Mouse (Mus musculus) ES-Bruce4 (cell line): ENCODE data around the gene Ugt1a8. TPM values are rescaled to one million over a fixed set of nuclear protein-coding genes. Genes with fewer than 3 reads are reported as not detected.

Experiments used
- H3K27ac ChIP-seq: 2 replicates; pipeline ENCODE4 v1.5.1; 2012; ENCODE audit warnings: low read length, inconsistent platforms; ENCODE audit not compliant: insufficient read depth
- H3K27me3 ChIP-seq: 2 replicates; pipeline ENCODE4 v1.6.1; 2012; ENCODE audit warnings: mild to moderate bottlenecking, low read length, inconsistent platforms; ENCODE audit not compliant: control insufficient read depth, poor library complexity, insufficient read depth, severe bottlenecking
- H3K36me3 ChIP-seq: 2 replicates; pipeline ENCODE4 v1.6.1; 2012; ENCODE audit warnings: inconsistent platforms, mild to moderate bottlenecking, low read length, moderate library complexity; ENCODE audit not compliant: control insufficient read depth, poor library complexity, insufficient read depth, severe bottlenecking
- H3K4me1 ChIP-seq: one replicate; pipeline ENCODE4 v1.8.1; 2011; ENCODE audit warnings: low read length; ENCODE audit not compliant: control insufficient read depth, insufficient read depth
- H3K4me3 ChIP-seq: 2 replicates; pipeline ENCODE4 v1.5.1; 2011; ENCODE audit warnings: low read depth, mild to moderate bottlenecking, low read length
- H3K9ac ChIP-seq: 2 replicates; pipeline ENCODE4 v1.6.1; 2012; ENCODE audit warnings: low read depth, mild to moderate bottlenecking, inconsistent platforms; ENCODE audit not compliant: poor library complexity, severe bottlenecking
- H3K9me3 ChIP-seq: replicated peaks from 2 replicates; pipeline ENCODE4 v1.6.1; 2012; ENCODE audit warnings: mild to moderate bottlenecking, low read length, inconsistent platforms; ENCODE audit not compliant: control insufficient read depth, poor library complexity, insufficient read depth, severe bottlenecking
- CTCF ChIP-seq: IDR thresholded peaks from one replicate; pipeline ENCODE4 v1.8.1; 2011; ENCODE audit warnings: low read depth, low read length
- EP300 ChIP-seq: IDR thresholded peaks from 2 replicates; pipeline ENCODE4 v1.6.1; 2011; ENCODE audit warnings: low read depth, low read length; ENCODE audit not compliant: insufficient read depth
- POLR2A ChIP-seq: IDR thresholded peaks from one replicate; pipeline ENCODE4 v1.8.1; 2011; ENCODE audit warnings: low read length; ENCODE audit not compliant: insufficient read depth
- polyA plus RNA-seq: library from polyadenylated mRNA; stranded (reverse); fragments of >200 nt; gene quantifications from 2 replicates; pipeline ENCODE4 v1.2.4, GENCODE M21; 2011; ENCODE audit warnings: low read depth; ENCODE audit not compliant: missing spikeins, insufficient read depth, insufficient read length

Ugt1a8 gene
- polyA plus RNA-seq, 1 experiment, result not detected

- no peak overlapping the region for H3K27ac ChIP-seq
- H3K4me3 ChIP-seq, result no peak overlapping the region
- no peak for TF ChIP-seq POLR2A
- H3K27me3 ChIP-seq, result no peaks in the 10 kb centered on the region
- no peak overlapping the region for H3K9ac ChIP-seq
- peaks cover 5% of the 10 kb centered on the region; the same call in 1 of the 2 replicates for H3K9me3 ChIP-seq
- H3K36me3 ChIP-seq, result no peaks in the 10 kb centered on the region
- no peaks in the 10 kb centered on the region for H3K4me1 ChIP-seq
Measured at GRCm38 (mm10) chr1:88179657-88180056, 92.0 kb downstream of the Ugt1a8 start.

DNA sequence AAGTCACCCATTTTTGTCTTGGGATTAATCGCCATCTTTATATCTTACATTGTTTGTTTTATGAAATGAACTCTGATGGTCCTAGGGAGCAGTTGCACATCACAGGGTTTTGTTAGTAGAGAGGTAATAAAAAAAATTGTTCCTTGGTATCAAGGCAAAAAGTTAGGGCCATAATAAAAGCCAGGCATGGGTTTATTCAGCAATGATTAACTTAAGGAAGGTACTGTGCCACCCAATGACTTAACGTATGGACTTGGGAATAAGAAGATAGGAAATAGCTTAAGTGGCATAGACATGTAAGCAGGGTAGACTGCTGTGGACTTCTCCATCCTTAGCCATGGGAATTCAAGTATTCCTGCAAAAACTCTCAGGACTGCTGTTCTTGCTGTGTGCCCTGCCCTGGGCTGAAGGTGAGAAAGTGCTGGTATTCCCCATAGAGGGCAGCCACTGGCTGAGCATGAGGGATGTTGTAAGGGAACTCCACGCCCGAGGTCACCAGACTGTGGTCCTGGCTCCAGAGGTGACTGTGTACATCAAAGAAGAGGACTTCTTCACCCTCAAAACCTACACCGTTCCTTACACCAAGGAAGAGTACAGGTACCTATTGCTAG is 98.8 kb downstream of the Ugt1a8 start:
- H3K27ac ChIP-seq, result no peak overlapping the region
- no peaks in the 10 kb centered on the region for H3K4me1 ChIP-seq
- H3K9me3 ChIP-seq, result no peaks in the 10 kb centered on the region
- no peaks in the 10 kb centered on the region for H3K36me3 ChIP-seq
- H3K9ac ChIP-seq, result no peak overlapping the region
- TF ChIP-seq EP300 (no peak), CTCF (no peak), POLR2A (no peak)
- H3K4me3 ChIP-seq, result no peak overlapping the region
- no peaks in the 10 kb centered on the region for H3K27me3 ChIP-seq

- H3K9ac ChIP-seq, result no peak overlapping the region
- TF ChIP-seq CTCF (no peak), POLR2A (no peak), EP300 (no peak)
- H3K4me3 ChIP-seq, result no peak overlapping the region
- H3K9me3 ChIP-seq, result no peaks in the 10 kb centered on the region
- no peaks in the 10 kb centered on the region for H3K4me1 ChIP-seq
- no peaks in the 10 kb centered on the region for H3K36me3 ChIP-seq
- H3K27me3 ChIP-seq, result no peaks in the 10 kb centered on the region
- no peak overlapping the region for H3K27ac ChIP-seq
Measured at GRCm38 (mm10) chr1:88192136-88192535, 104.5 kb downstream of the Ugt1a8 start.

DNA sequence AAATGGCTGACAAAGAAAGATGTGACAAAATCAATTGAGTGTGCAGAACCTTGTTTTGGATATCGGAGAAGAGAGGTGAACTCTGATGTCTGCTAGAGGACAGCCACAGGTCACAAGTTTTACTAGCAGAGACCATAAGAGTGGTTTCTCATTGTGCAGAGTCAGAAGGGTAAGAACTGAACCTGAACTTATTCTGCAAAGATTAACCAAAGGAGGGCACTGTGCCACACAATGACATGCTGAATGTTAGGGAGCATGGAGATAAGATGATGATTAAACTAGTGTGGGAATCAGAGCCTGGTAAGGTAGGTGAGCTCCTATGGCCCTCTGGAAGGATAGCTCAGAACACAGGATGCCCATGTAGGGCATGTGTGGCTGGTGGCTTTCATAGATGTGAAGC is 108.1 kb downstream of the Ugt1a8 start:
- H3K27me3 ChIP-seq, result no peaks in the 10 kb centered on the region
- no peak overlapping the region for H3K9ac ChIP-seq
- H3K4me3 ChIP-seq, result no peak overlapping the region
- no peaks in the 10 kb centered on the region for H3K36me3 ChIP-seq
- H3K9me3 ChIP-seq, result no peaks in the 10 kb centered on the region
- TF ChIP-seq POLR2A (no peak), EP300 (no peak), CTCF (no peak)
- no peak overlapping the region for H3K27ac ChIP-seq
- no peaks in the 10 kb centered on the region for H3K4me1 ChIP-seq

DNA sequence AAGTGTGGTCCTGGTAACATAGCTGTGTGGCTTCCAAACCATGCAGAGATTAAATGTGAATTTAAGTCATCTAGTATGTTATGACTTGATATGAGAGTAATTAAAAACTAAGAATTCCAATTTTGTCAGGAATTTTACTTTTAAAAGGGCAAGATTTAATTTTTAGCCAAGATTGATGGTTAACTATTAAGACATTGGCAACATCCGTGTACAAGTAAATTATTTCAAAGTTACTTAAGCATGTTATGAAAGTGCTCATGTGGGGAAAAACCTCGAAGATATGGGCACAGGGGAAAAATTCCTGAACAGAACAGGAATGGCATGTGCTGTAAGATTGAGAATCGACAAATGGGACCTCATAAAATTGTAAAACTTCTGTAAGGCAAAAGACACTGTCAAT is 109.8 kb downstream of the Ugt1a8 start:
- Histone ChIP-seq H3K4me3 (no peak overlapping the region), H3K4me1 (no peaks in the 10 kb centered on the region), H3K27me3 (no peaks in the 10 kb centered on the region), H3K9ac (no peak overlapping the region), H3K27ac (no peak overlapping the region), H3K36me3 (no peaks in the 10 kb centered on the region), H3K9me3 (no peaks in the 10 kb centered on the region)
- TF ChIP-seq CTCF (no peak), EP300 (no peak), POLR2A (no peak)

DNA sequence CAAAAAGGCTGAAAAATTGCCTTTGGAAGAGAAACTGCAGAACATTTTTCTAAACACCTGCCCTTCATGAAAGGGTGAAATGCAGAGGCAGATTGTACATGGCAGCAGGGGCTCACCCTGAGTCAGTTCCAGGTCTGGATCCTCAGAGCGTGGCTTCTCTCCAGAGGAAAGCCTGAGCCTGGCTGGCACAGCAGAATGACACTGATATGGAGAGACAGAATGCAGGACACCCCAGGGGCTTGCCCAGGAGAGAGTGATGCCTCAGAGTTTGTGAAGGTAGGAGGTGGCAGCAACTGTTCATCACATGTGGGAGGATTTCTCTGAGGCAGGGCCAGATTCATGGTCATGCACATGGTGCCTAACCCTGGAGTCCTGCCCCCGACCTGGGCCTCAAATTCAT is 112.4 kb downstream of the Ugt1a8 start:
- Histone ChIP-seq H3K9ac (no peak overlapping the region), H3K27me3 (peaks cover 6% of the 10 kb centered on the region), H3K27ac (no peak overlapping the region), H3K4me1 (no peaks in the 10 kb centered on the region), H3K4me3 (no peak overlapping the region), H3K36me3 (no peaks in the 10 kb centered on the region), H3K9me3 (0 out of 2 replicates have a peak, but pooled peaks cover 5% of the 10 kb centered on the region)
- no peak for TF ChIP-seq EP300
- no peak for TF ChIP-seq CTCF
- TF ChIP-seq POLR2A, result no peak
